Mouse (Mus musculus) retina, postnatal 1 day (tissue): ENCODE data around the gene Hand2.
A peak's percentile ranks its signal among the peaks of the same experiment; 100 is the strongest.

Experiments
- DNase-seq: peaks from one replicate; pipeline ENCODE4 v3.0.0-alpha.2; 2012

The Hand2 gene

DNA sequence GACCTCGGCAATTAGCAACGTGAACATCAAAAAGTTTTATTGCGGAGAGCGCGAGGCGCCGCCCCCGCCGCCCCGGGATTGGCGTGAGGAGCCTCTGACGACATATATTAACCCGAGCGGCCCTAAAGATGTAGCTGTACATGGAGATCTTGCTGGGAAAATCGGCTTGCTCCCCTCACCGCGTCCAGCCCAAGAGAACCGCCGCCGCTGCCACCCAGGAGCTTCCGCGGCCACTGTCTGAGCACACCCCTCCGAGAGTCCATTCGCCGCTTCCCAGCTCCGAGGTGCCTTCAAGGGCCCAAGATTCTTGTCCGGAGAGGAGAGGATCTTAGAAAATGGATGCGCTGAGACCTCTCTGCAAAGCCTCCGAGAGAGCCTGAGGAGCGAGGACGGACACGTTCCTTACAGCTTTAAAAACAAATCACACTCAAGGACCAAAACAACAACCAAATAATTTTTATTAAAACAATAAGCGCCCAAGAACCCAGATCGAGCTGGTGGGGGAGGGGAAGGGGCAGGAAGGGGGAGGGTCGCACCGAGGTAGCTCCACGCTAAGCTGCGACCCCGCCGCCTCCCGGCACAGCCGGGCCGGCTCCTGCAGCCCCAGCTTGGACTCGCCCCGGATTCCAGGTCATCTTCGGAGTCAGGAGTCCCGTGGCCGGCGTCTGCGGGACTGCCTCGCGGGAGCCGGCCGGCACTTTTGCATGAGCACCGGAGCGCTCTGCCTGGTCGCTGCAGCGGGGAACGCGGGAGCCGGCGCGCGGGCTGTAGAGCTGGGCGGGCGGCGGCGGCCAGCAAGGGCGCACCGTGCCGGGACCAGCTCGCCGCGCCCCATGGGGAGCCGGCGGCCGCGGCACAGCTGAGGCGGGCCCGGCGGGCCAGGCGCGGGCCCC is at the start of gene Hand2:
Hand2 (plus strand) TSS at position 133 of the 893 bp plus-strand sequence.
- DNase-seq: peak; percentile 58

DNA sequence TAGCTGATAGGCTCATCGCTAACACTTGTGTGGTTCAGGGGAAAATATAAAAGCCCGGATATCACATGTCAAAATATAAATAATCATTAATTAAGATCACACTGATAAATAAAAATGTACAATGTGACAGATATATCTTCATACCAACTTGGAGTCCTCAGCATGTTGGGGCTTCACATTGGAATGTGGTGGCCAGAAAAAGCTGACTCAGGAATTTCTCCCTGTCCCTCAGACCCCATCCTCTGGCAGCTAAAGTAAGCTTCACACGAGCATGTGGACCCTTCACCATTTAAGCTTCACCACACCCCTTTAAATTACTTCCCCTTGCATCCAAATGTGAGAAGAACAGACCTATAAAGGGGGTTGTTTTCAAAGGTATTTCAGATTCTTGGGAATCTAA is 47.7 kb upstream of the Hand2 start:
- DNase-seq: no peak

DNA sequence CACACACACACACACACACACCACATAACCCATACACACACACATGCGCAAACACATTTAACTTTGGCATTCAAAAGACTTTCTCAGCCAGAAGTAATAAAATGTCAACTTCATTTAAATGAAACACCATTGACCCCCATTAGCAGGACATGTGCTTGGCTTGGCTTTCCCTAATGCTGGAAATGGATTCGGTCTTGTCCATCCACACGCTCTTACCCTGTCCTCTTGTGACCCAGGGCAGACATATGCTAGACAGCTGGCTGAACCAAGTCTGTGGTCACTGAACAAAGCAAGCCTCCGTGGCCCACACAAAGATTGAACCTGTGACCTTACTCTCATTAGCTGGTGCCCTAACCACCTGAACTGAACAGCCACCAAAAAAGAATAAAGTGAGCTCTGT is 27.3 kb upstream of the Hand2 start:
- peak; percentile 96 for DNase-seq

DNA sequence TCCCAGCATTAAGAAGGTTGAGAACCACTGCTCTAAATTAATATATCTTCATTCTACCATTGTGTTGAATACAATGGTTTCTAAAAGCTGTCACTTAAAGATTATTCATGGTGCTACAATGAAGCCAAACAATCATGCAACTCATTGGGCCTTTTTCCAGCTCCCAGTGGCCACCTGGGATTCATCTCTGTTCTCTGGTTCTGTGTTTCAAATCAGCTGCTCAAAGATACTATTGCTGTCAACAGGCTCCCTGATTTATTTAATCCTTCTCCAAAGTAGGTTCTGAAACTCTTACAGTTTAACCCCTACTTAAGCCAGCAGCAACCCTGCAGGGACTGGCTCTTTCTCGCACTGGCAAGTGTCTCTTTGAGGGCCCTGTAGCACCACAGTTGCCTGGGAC is 17.3 kb upstream of the Hand2 start:
- no peak for DNase-seq

DNA sequence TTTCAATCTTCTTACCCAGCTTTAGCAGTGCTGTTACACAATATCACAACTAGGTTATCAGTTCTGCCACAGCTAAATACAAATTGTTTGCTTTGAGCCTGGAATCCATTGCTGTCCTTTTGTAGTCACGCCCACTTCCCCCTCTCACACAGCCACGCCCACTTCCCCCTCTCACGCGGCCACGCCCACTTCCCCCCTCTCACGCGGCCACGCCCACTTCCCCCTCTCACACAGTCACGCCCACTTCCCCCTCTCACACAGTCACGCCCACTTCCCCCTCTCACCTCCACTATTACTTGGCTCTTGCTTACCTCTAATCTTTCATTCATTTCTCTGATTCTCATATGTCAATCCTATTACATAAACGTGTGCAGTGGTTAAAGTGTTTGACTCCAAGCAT is 15.8 kb upstream of the Hand2 start:
- DNase-seq: no peak

DNA sequence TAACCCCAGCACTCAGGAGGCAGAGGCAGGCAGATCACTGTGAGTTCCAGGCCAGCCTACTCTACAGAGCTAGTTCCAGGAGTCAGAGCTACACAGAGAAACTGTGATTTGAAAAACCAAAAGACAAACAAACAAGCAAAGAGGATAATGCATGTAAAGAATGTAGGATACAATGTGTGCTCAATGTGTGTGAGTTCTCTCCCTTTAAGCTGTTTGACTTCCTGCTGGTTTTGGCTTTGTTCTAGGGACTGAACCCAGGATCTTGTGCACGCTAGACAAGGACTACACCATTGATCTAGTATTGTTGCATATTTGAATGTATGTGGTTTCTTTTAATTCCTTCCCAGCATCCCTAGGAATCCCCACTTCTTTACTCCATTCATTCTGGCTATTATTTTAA is 14.3 kb upstream of the Hand2 start:
- no peak for DNase-seq

DNA sequence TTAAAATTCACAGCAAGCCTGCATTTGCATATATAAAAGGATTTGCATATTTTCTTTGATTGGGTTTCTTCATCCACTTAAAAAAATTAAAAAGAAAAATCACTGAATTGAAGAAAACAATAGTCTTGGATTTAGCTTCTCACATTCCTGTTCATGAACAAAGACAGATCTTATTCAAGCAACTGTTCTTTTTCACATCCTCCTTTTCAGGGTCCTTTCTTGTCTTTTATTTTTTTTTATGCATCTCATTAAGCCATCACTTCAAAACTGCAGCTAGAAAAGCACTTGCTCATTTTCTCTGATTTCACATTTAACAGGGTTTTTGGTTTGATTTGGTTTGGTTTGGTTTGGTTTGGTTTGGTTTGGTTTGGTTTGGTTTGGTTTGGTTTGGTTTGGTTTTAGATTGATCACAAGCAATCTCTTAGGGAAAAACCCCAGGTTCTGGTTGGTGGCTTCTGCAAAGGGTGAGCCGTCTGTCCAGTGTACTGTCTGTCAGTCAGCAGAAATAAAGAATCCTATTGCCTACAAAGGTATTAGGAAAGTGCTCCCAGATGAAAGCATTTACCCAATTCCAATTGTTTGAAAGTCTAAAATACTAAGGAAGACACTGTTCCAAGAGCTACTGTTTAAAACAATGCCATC is 10.8 kb upstream of the Hand2 start:
- DNase-seq: peak; percentile 21

DNA sequence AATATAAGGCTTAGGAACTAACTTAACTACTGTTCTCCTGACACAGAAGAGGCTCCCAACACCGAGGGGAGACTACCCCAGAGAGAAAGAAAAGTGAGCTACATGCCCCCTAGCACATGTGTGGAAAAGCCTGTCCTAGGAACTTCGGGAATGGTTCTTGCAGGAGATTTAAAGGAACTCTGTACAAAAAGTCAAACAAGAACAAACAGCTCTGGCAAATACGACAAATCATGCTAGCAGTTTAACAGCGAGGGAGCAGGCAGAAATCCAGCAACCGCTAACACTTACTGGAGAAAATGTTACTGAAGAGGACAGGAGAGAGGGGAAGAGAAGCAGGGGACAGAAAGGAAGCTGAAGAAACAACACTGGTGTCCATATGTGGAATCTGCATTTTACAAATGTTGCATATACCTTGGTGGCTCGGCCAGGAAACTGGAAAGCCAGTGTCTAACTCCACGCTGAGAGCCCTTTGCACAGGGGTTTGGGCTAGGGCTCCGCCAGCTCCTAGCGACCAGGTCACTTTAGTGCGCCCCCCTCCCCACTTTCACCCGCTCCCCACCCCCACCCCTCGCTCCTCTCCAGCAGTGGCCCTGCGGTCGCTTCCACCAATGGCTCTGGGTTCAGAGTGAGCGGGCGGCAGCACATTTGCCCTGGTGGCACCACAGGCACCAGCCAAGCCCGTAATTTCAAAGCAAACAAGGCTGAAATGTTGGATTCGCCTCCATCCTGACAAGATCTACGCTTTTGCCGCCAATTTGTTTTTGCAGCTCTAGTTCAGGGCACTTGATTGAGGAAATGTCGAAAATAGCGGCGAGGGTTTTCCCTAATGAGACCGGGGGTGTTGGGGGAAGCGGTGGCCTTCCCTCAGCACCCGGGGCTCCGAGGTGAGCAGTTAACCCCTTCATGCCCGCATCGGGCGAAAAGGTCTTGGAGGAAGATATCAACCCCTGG is 8.5 kb upstream of the Hand2 start:
- DNase-seq: peak; percentile 44

DNA sequence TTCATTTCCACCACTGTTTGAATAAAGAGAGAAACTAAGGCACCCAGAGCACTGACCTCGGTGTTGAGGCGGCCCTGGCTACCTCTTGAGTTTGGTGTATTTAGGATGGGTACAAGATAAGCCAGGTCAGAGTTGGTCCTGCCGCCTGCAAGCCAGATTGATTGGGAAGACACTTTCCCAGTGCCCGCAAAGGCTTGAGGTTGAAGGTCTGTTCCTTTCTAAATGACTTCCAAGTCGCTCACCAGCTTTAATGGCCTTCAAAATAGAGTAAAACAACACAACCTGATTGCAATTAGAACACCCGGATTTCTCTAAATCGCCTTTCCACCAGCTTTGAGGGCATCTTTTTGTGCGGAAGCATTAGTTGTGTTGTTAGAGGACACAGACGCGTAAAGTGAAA is 7.2 kb upstream of the Hand2 start:
- peak; percentile 15 for DNase-seq

DNA sequence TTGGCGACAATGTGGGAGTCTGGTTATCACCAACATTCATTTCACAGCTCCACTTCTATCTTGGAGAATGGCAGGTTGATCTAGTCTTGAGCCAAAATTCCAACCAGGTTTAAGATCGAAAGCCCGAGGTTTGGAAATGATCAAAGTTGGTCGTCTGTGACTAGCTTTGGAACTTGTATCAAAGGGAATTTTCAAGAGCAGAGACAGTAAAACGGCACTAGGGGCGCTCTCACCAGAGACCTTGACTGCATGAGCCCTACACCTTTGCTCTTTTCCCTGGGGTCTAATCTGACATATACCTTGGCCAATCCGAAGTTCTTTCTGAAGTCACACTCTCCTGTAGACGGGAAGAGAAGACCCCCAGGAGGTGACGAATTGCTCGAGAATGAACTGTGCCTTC is 6.6 kb upstream of the Hand2 start:
- DNase-seq: peak; percentile 62

DNA sequence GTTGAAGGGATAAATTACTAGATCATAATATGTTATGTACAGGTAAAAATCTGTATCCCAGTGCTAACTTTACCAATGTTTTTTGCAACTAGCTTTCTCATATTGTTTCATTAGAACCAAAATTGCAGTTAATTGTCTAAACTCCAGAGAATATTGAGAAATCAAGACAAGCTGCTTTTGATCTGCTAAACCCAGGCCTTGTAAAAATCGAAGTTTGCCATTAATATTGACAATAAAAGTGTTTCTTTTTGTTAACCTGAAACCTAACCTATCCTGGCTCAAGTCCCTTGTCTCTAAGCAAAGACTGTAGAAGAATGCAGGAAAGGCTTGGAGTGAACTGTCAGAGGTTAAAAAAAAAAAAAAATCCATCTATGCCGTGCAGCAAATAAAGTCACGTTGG is 5.3 kb upstream of the Hand2 start:
- DNase-seq: no peak

DNA sequence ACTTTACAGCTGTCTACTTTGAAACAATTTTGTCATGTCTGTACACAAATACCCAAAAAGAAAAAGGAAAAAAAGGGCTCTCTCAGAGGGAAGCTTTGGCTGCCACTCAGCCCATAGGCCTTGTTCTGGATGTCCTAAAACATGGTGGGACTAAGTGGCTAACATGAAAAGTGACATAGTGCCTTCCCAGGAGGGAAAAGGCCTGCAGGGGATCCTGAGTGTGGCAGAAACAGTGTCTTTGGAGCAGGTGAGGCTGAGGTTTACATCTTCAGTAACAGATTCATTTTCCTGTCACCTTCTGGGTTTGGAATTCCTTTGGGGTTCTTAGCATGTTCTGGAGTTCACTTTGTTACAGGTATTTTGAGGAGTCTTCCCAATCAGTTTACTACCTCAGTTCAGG is 3.7 kb upstream of the Hand2 start:
- DNase-seq: no peak

DNA sequence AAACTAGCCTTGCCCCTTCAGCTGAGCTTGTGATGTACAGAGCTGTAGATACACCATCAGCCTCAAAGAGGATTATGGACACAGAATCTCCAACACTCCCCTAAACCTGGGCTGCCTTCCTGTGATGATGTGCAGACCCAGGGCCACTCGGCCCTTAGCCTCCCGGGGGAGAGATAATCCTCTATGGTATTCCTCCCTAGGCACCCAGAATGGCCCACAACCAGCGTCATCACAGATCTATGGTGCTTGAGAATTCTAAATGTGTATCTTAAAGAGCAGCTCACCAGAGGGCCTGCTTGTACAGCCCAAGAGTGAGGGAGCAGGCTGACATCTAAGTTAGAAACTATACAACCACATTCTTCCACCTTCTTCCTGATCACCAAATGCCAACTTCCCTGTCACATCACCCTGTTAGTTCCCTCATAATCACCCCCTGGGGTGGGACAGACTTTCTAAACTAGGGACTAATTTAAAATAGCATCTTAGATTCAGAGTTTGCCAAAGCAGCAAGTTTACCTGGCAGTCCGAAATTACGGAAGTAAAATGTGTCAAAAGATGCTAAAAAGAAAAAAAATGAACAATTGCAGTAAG is 2.8 kb upstream of the Hand2 start:
- DNase-seq: peak; percentile 12

DNA sequence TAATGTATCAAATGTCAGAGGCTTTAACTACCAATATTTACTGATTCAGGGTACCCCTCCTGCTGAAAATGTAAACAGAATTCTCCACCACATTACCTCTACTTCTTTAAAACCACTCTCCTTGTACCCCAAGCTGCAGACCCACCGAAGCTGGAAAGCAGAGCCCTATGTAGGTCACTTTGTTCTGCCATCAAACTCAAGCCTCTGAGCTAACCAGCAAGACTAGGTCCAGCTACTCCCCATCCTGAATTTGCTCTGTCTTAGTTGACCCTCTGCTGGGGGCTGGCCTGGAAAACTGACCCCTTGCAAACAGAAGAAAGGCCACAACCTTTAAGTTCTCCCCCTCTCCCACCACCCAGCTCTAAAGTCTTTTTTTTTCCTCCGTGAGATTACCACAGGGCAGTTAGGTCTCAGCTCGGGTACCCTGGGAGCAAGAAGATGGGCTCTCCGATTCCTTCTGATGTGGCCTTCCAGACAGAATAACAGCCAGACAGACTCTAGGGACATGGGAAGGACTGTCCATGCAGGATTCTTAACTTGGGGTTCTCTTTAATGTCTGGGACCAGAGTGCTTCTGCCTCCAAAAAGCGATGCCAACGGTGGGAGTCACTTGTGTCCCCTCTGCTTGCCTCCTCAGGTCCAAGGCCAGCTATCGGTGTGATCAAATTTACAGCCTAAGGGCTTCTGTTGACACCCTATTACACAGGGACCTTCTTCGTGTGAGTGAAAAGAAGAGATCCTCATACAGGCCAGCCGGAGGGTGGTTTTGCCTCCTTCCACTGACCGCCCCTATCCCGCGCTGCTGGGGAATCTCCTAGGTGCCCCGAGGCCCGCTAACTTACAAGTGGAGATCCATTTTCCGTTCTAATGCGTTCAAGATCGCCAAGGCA is 1.4 kb upstream of the Hand2 start:
- peak; percentile 24 for DNase-seq

DNA sequence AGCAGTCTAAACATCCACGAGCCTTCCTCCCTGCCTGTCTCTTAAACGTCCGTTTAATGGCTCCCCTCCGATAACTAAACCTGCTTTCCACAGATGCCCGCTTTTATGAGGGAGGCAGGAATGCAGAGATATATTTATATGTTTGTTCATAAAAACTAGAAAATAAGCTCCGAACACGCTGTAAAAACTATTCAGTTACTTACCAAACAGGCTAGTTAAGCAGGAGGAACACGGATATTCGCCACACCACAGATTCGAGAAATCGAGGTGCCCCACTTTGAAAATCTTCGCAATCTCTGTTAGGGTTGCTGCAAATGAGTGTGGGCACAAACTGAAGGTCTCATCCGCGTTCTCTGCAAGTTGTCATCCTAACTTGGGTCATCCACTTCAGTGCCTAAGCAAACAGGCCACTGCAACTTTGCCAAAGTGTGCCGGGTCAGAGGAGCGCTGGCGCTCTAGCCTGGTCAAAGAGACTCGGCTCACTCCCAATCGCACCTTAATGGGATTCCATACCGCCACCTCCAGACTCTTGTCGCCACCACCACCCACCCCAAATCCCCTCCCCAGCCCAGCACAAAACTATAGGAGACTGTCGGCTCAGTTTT is 700 bp upstream of the Hand2 start:
- peak; percentile 35 for DNase-seq

DNA sequence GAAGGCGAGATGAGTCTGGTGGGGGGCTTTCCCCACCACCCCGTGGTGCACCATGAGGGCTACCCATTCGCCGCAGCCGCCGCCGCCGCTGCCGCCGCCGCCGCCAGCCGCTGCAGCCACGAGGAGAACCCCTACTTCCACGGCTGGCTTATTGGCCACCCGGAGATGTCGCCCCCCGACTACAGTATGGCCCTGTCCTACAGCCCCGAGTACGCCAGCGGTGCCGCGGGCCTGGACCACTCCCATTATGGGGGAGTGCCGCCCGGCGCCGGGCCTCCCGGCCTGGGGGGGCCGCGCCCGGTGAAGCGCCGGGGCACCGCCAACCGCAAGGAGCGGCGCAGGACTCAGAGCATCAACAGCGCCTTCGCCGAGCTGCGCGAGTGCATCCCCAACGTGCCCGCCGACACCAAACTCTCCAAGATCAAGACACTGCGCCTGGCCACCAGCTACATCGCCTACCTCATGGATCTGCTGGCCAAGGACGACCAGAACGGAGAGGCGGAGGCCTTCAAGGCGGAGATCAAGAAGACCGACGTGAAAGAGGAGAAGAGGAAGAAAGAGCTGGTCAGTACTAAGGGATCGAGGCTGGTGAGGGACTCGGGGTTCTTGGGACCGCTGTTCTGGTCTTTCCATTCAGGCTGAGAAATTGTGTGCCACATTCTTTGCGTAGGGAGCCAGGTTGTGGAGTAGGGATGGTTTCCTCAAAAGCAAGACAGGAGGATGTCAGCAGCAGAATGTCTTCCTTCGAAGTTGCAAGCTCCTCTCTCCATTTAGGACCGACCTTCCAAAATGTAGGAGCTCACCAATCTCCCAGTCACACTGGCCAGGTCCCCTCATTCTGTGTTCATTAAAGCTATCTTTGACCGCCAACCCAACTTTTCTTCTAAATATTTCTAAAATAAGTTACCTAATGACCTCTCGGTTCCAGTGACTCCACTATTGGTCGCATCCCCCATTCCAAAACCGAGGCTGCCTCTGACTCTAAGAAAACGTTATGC is 1.4 kb downstream of the Hand2 start:
- peak; percentile 52 for DNase-seq

DNA sequence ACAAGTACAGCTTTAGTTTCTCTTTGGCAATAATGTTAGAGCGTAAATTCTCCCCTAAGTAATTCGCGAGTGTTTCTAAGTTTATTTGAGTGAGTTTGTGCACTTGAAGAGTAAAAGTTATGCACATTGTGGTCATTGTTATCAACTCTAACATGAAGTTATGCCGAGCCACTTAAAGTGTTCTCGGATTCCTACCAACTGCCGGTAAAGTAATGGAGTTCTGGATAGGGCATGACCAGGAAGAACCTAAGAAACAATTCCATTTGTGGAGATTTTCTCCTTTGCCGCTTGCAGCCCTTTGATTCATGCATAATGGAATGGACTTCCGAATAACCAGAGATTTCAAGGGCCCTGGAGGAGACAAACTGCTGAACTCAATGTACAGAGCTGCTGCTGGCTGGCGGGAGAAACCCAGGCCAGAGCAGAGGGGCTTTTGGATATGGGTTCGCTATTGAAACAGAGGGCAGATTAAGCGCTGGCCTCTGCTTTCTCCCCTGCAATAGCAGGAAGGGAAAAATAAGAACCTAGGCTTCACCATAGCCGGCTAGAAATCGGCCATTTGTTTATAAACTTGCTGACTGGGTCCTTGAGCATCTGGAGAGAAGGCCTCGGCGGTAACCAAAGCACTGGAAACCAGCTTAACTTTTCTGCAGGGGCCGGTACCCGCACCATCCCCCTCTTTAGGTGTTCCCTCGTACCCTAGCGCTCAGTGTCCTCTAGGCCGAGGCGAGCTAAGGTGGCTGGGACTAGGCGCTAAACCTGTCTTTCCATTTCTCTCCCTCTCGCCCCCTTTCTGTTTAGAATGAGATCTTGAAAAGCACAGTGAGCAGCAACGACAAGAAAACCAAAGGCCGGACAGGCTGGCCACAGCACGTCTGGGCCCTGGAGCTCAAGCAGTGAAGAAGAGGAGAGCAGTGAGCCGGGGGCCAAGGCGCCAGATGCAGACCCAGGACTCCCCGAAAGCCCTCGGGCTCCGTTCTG is 2.5 kb downstream of the Hand2 start:
- no peak for DNase-seq

DNA sequence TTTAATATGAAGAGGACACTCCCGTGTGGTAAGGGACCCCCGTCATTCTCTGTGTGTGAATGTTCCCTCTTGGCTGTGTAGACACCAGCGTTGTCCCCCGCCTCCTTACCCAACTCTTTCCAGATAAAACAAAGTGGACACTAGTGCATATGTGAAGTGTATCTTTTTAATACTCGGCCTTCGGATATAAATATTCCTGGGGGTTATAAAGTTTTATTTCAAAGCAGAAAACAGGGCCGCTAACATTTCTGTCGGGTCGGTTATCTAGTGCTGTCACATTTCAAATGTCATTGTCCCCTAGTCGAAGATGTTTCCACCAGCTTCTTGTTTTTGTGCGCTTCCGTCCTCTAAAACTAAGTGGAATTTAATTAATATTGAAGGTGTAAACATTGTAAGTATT is 3.3 kb downstream of the Hand2 start:
- DNase-seq: no peak

DNA sequence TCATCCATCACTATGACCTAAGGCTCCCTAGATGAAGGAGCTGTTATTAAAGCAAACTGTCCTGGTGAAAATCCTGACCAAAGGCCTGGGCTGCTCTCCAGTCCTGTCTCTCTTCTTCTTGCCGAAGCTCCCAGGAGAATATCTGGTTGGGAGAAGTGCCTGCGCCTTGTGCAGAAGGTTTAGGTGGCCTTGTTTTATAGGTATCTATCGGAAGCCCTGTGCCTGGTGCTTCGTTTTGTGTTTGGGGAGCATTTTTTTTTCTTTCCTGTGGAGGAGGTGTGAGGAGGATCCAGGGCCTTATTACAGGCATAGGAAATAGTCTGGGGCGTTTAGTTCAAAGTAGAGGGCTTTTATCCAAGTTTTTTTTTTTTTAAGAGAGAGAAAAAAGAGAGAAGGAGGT is 3.9 kb downstream of the Hand2 start:
- DNase-seq: no peak
